Mouse (Mus musculus) lung, postnatal 0 days (tissue): ENCODE results near the gene Efhc1.

Experiments used
- CTCF ChIP-seq: IDR thresholded peaks from 2 replicates; pipeline ENCODE4 v1.5.1; 2016; ENCODE audit warnings: antibody characterized with exemption, mild to moderate bottlenecking
- EP300 ChIP-seq: IDR thresholded peaks from 2 replicates; pipeline ENCODE4 v1.6.1; 2016; ENCODE audit warnings: antibody characterized with exemption, mild to moderate bottlenecking, control low read depth

DNA sequence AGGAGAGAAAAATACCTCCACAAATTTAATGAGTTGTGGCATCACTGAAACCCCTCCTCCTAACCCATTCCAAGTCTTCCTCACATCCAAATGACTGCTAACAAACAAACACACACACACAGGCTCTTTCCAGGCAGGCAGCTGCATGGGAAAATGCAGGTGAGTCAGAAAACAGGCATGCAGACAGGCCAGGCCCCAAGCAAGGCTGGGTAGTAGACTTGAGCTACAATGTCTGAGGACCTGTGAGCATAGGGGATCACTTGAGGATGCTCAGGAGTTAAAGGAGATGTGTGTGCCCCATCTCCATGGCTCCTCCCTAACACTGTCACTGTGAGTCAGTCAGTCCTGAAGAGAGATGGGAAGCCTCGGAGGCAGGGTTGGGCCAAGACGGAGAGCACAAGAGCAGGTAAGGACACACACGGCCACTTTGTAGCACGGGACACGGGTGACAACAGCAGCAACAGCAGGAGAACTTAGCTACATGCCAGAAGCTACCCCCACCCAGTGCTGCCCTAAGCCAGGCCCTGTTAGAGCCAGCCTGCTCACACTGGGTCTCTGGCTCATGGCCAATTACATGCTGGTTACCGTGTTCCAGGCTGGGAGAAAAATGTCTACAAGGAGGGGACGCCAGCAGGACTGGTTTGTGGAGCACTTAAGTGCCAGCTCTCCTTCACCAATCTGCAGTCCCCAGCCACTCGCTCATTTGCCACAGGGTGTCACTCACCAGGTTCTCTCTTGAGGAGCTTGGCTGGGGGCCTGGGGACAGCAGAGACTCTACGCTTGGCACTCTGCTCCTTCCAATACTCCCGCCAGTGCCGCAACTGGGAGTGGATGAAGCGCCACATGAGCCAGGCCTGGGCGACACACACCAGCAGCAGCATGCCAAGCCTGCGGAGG lies 51.1 kb downstream of the Efhc1 start:
- peak; percentile 29; the same call in 1 of the 2 replicates for TF ChIP-seq CTCF
- TF ChIP-seq EP300: no peak
